Mouse (Mus musculus) monocyte, adult 59 days (primary cell): Measurements from ENCODE around the gene Stpg3. TPM values are rescaled to one million over a fixed set of nuclear protein-coding genes. Genes with fewer than 3 reads are reported as not detected.

Experiments
- total RNA-seq, 2 experiments: library from RNA; stranded (reverse); gene quantifications; one replicate each; pipeline ENCODE4 v1.2.4; 2023

Stpg3 gene
- total RNA-seq = not detected

GRCm38 (mm10) chr2:25214444-25214843, at the start of gene Stpg3:
Gene Stpg3, minus strand, starts transcription at chr2:25214637.

DNA sequence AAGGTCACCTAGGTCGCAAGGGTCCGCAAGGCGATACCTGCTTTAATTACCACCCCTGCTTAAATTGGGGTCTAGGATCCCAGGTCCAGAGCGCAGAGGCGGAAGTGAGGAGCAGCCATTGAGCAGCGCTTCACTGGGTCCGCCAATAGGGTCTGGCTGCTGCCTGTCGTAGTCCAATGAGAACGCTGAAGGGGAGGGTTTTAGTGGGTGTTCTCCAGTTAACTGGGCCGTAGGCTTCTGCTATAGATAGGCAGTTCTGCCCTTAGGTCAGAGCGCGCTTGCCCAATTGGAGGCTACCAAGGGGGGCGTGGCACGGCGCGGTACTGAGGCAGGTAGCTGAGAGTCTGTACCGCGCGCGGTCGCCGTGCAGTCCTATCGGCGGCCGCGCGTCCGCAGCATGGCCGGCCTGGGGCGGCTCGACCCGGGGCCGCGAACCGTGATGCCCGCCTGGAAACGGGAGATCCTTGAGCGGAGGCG, 47.9 kb upstream of the Stpg3 start, which contains the start of gene Tprn:
Gene Tprn, plus strand, starts transcription at position 328 of the 477 bp plus-strand sequence.

DNA sequence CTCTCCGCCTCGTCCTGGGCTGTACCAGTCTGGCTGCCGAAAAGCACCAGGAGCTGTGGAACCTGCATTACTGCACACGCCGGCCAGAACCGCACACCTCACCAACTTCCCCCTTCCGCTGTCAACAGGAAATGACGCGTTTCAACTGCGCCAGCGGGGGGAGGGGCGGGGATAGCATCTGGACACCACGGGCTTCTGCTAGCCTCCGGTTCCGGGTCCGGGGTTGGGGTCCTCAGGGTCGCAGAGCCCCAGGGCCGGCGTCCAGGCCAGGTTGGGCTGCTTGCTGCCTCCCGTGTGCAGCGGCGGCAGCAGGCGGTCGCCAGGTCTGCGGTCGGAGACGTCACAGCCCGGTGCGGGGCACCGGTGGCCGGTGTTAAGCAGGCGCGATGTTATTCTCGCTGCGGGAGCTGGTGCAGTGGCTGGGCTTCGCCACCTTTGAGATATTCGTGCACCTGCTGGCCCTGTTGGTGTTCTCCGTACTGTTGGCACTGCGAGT, 40.9 kb upstream of the Stpg3 start, which contains the start of gene Tmem203:
Gene Tmem203, plus strand, starts transcription at position 156 of the 496 bp plus-strand sequence.

DNA sequence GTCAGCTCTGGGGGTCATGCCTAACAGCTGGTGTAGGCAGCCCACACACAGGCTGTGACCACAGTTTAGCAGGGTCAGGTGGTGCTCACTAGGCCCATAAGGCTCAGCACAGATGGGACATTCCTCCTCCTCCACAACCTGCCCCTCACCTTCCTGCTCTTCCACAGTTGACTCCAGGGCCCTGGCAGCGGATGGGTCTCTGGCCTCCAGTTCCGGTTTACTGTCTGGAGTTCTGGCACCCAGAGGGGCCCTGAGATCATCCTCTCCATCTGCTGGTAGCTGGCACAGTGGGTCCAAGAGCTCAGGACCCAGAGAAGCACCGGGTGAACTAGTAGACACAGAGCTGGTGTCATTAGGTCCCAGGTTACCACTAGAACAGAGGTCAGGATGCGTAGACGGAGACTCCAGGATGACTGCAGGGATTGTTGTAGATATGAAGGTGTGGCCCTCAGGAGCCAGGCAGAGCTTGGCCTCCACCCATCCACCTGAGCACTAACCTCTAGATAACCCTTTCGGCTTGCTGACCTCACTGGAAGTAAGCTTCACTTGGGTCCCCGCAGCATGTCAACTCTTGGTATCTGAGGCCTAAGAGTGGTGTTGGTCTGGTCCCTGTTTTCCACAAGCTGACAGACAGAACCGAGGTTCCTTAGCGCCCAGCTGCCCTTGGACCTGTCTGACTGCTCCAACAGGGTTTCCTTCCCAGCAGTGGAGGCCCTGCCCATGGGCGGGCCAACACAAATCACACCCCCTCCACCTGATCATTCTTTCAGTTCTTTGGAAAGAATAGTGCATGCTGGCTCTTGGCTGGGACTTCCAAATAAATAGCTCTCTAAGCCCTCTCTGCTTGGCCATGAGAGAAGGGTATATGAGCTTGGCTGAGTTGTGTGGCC, 32.0 kb upstream of the Stpg3 start, which contains the start of gene AL732309.1:
Gene AL732309.1, minus strand, starts transcription at position 681 of the 890 bp plus-strand sequence.

GRCm38 (mm10) chr2:25242101-25242506, 27.7 kb upstream of the Stpg3 start, which contains the start of the genes Rnf208 and Cysrt1:
Gene Rnf208, plus strand, starts transcription at chr2:25242255.
Gene Cysrt1, minus strand, starts transcription at chr2:25242452.

GRCm38 (mm10) chr2:25236614-25237013, 22.2 kb upstream of the Stpg3 start, which contains the start of gene Rnf224:
Gene Rnf224, minus strand, starts transcription at chr2:25236787.

DNA sequence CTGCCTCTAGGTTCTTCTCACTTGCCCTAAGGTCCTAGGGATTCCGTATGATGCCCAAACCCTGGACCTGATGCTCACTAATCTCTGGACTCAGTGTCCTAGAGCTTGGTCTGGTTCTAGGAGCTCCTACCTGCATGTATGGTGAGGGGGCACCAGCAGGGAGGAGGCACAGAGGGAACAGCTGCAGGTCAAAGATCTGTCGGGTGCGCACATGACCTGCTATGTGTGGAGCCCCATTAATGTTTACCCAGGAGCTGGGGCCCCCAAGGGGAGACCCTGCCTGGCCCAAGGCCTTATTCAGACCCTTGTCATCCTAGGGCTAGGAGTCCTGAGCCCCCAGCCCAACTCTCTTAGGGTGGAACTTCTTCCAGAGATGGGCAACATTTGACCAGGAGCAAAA, 19.6 kb upstream of the Stpg3 start, which contains the start of gene Slc34a3:
Gene Slc34a3, minus strand, starts transcription at position 315 of the 400 bp plus-strand sequence.

GRCm38 (mm10) chr2:25224492-25224765, 10.0 kb upstream of the Stpg3 start, which contains the start of gene Tubb4b:
Gene Tubb4b, minus strand, starts transcription at chr2:25224702.

DNA sequence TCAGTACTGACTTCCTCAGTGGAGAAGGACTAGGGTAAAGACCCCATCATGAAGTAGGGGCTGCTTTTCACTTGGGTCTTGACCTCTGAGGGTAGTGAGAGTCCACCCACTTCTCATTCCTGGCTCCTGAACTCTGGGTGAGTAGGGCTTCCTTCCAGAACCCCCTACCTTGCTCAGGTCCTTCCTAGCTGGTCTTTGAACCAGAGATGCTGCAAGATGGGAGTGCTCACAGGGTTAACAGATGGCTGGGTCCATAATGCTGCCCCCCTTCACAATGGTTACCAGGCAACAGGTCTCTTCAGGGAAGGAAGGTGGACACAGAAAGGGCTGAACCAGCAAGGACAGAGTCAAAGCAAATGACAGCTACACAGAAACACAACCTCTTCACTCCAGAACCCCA, 4.0 kb upstream of the Stpg3 start, which contains the start of gene Fam166a:
Gene Fam166a, plus strand, starts transcription at position 301 of the 400 bp plus-strand sequence.

DNA sequence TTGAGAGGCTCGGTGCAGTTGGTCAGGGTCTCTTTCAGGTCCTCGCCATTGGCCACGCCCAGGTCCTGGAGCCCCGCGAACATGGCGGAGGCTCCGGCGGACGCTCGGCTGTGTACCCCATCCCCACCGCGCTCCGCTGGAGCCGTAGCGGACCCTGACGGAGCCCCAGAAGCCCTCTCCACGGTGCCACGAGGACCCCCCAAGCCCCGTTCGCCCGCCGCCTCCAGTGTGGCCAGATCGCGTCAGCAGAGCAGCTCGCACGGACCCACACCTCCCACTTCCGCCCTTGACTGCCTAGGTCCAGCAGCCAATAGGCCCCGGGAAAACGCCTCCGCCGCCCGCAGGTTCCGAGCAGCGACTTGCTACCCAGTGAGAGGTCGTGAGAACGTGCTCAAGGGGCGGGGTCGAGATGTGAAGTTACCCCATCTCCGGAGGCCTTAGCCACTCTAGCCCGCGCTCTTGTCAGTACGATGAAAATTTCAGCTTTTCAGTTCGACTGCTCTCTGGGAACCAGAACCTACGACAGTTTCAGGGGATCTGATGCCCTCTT, 3.2 kb downstream of the Stpg3 start, which contains the start of gene Nelfb:
Gene Nelfb, minus strand, starts transcription at position 369 of the 550 bp plus-strand sequence.

GRCm38 (mm10) chr2:25196172-25196954, 18.1 kb downstream of the Stpg3 start, which contains the start of gene Tor4a:
Gene Tor4a, minus strand, starts transcription at chr2:25196886.

DNA sequence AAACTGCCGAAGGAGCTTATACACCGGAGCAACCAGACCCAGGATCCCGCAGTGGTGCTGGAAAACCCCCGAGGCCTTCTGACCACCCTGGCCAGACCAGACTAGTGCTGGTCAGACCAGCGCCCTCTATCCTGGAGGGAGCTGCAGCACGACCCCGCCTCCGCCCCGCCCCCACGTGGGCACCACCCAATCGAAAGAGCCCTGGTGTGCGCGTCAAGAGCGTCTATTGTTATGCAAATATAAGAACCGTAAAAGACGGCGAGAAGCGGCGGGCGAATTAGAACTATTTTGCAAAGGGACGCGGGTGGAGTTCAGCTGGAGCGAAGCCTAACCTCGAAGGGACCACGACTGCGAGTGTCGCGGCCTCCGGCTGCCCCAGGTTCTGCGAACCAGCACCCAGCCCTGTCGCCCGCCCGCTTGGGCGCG, 33.9 kb downstream of the Stpg3 start, which contains the start of gene Nrarp:
Gene Nrarp, plus strand, starts transcription at position 281 of the 426 bp plus-strand sequence.

Other genes with a start within 250 kb of the Stpg3 start
- 10 to 100 TPM; 17.2 to 17.4 TPM for gene Mrpl41, start 239.5 kb downstream of the Stpg3 start, total RNA-seq
- gene Pnpla7, start 238.6 kb downstream of the Stpg3 start, total RNA-seq = 100 to 1,000 TPM; 133 to 171 TPM
- gene Nsmf, start 160.3 kb downstream of the Stpg3 start, total RNA-seq = 10 to 100 TPM; 23.6 to 33.9 TPM
- not detected for gene Entpd8, start 134.3 kb downstream of the Stpg3 start, total RNA-seq
- gene Noxa1, start 119.5 kb downstream of the Stpg3 start, total RNA-seq = not detected
- 1 to 10 TPM; 5.6 to 5.8 TPM for gene Nrarp, start 33.9 kb downstream of the Stpg3 start, total RNA-seq
- 10 to 100 TPM; 34.6 to 36.4 TPM for gene Tor4a, start 17.8 kb downstream of the Stpg3 start, total RNA-seq
- 10 to 100 TPM; 48.9 to 59.0 TPM for gene Nelfb, start 3.1 kb downstream of the Stpg3 start, total RNA-seq
- gene Fam166a, start 4.1 kb upstream of the Stpg3 start, total RNA-seq = not detected
- 10 to 100 TPM; 47.5 to 50.6 TPM for gene Tubb4b, start 10.1 kb upstream of the Stpg3 start, total RNA-seq
- gene Slc34a3, start 19.7 kb upstream of the Stpg3 start, total RNA-seq = not detected
- not detected for gene Rnf224, start 22.1 kb upstream of the Stpg3 start, total RNA-seq
- under 1 TPM in 1 of 2 experiments, not detected in 1; 0.88 TPM for gene Rnf208, start 27.6 kb upstream of the Stpg3 start, total RNA-seq
- not detected for gene Cysrt1, start 27.8 kb upstream of the Stpg3 start, total RNA-seq
- gene AL732309.1, start 32.2 kb upstream of the Stpg3 start, total RNA-seq = 1 to 10 TPM; 2.3 to 2.6 TPM
- 10 to 100 TPM; 14.0 to 21.2 TPM for gene Tmem203, start 40.8 kb upstream of the Stpg3 start, total RNA-seq
- 10 to 100 TPM; 21.1 to 24.9 TPM for gene Tprn, start 48.0 kb upstream of the Stpg3 start, total RNA-seq
- 10 to 100 TPM; 49.1 TPM for gene Ssna1, start 57.8 kb upstream of the Stpg3 start, total RNA-seq
- gene Anapc2, start 57.8 kb upstream of the Stpg3 start, total RNA-seq = 10 to 100 TPM; 83.4 to 88.1 TPM
- gene Tmem210, start 73.5 kb upstream of the Stpg3 start, total RNA-seq = not detected
- not detected for gene Lrrc26, start 75.3 kb upstream of the Stpg3 start, total RNA-seq
- not detected for gene Grin1, start 104.5 kb upstream of the Stpg3 start, total RNA-seq
- 10 to 100 TPM; 33.9 to 41.6 TPM for gene Man1b1, start 117.7 kb upstream of the Stpg3 start, total RNA-seq
- gene Dpp7, start 141.7 kb upstream of the Stpg3 start, total RNA-seq = 10 to 100 TPM; 25.9 to 31.9 TPM
- 10 to 100 TPM; 24.7 to 30.9 TPM for gene Uap1l1, start 151.0 kb upstream of the Stpg3 start, total RNA-seq
- not detected for gene Sapcd2, start 157.7 kb upstream of the Stpg3 start, total RNA-seq
- not detected for gene Entpd2, start 181.2 kb upstream of the Stpg3 start, total RNA-seq
- gene Npdc1, start 184.7 kb upstream of the Stpg3 start, total RNA-seq = not detected
- 10 to 100 TPM; 15.6 to 17.3 TPM for gene Fut7, start 208.6 kb upstream of the Stpg3 start, total RNA-seq
- gene Abca2, start 214.1 kb upstream of the Stpg3 start, total RNA-seq = 10 to 100 TPM; 35.3 to 36.1 TPM
- not detected for gene Clic3, start 242.2 kb upstream of the Stpg3 start, total RNA-seq
- gene Paxx, start 246.5 kb upstream of the Stpg3 start, total RNA-seq = 10 to 100 TPM; 24.0 to 34.2 TPM